Mouse (Mus musculus): Measurements from ENCODE around the gene Sde2. TPM values are rescaled to one million over a fixed set of nuclear protein-coding genes. Genes with fewer than 3 reads are reported as not detected.

Gene Sde2
- total and polyA plus RNA-seq, 3 experiments = 43.2 to 72.2 (median 51.6) TPM

DNA sequence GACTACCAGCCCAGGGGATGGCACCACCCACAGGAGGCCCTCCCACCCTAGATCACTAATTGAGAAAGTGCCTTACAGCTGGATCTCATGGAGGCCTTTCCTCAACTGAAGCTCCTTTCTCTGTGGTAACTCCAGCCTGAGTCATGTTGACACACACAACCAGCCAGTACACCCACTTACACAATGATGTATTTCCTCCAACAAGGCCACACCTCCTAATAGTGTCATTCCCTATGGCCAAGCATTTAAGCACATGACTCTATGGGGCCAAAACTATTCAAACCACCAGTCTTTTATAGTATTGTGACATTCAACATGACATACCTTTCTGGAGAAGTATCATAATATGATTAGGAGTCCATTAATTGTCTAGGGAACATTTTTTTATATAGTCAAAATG lies 7.8 kb downstream of the Sde2 start:
- Histone ChIP-seq H3K36me3 (replicated peaks) (peaks cover 94% of the 10 kb centered on the region), H3K27me3 (ENCODE audit: insufficient read depth, low read length) (no peaks in the 10 kb centered on the region), H3K4me1 (ENCODE audit: insufficient read depth, low read depth, low read length) (peaks cover 46% of the 10 kb centered on the region), H3K9me3 (replicated peaks) (no peaks in the 10 kb centered on the region), H3K4me3 (ENCODE audit: low read depth, low read length) (no peak overlapping the region)
- TF ChIP-seq CTCF (IDR thresholded peaks at IDR 0.05; ENCODE audit: low read depth, low read length) (no peak), GATA2 (IDR thresholded peaks at IDR 0.05; ENCODE audit: borderline replicate concordance, low read depth, low read length) (no peak), GATA1 (IDR thresholded peaks at IDR 0.05; ENCODE audit: borderline replicate concordance, low read length) (no peak), POLR2AphosphoS5 (IDR thresholded peaks at IDR 0.05; ENCODE audit: insufficient replicate concordance, low read depth, low read length) (no peak), TAL1 (conservative IDR thresholded peaks at IDR 0.05; ENCODE audit: low read depth, low read length) (no peak)
- ATAC-seq (ENCODE audit: extremely low read depth, insufficient number of reproducible peaks, low FRiP score, poor library complexity, severe bottlenecking) = no peak
- DNase-seq (ENCODE audit: low spot score) = no peak

DNA sequence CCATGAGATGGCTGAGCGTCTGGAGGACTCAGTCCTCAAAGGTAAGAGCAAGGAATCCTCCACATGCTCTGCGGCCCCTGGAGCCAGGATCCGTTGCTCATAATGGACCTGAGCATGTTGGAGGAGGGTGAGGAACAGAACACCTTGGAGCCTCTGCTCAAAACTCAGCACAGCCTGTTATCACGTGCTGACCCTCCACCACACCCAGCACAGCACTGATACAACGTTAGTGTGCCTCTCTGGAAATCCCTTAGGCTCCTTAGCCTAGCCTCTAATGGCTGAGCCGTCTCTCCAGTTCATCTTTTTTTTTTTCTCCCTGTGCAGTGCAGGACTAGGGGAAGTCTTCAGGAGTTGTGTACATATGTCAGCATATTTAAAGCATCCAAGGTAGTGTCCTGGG lies 9.1 kb downstream of the Sde2 start:
- Histone ChIP-seq H3K9me3 (replicated peaks) (no peaks in the 10 kb centered on the region), H3K27me3 (ENCODE audit: insufficient read depth, low read length) (no peaks in the 10 kb centered on the region), H3K36me3 (replicated peaks) (peaks cover 99% of the 10 kb centered on the region), H3K4me3 (ENCODE audit: low read depth, low read length) (no peak overlapping the region), H3K4me1 (ENCODE audit: insufficient read depth, low read depth, low read length) (peaks cover 48% of the 10 kb centered on the region)
- no peak for DNase-seq (ENCODE audit: low spot score)
- ATAC-seq (ENCODE audit: extremely low read depth, insufficient number of reproducible peaks, low FRiP score, poor library complexity, severe bottlenecking) = no peak
- no peak for TF ChIP-seq POLR2AphosphoS5 (IDR thresholded peaks at IDR 0.05; ENCODE audit: insufficient replicate concordance, low read depth, low read length)
- no peak for TF ChIP-seq GATA1 (IDR thresholded peaks at IDR 0.05; ENCODE audit: borderline replicate concordance, low read length)
- no peak for TF ChIP-seq CTCF (IDR thresholded peaks at IDR 0.05; ENCODE audit: low read depth, low read length)
- TF ChIP-seq TAL1 (conservative IDR thresholded peaks at IDR 0.05; ENCODE audit: low read depth, low read length) = no peak
- TF ChIP-seq GATA2 (IDR thresholded peaks at IDR 0.05; ENCODE audit: borderline replicate concordance, low read depth, low read length) = no peak

DNA sequence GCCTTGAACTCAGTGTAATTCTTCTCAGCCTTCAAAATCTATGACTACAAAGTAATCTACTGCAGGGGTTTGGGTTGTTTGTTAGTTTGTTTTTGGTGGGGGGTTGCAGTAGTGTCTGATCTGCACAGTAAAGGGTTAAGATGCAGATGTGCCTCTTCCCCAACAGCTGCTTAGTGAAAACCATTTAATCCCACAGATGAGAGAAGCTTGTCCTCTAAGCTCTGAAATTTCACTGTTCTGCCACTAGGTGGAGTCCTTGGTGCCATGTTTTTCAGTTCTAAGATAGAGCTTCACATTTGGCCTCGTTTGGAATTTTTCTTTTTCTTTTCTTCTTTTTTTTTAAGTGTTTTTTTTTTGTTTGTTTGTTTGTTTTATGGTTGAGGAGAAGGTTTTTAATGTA lies 12.7 kb downstream of the Sde2 start:
- Histone ChIP-seq H3K36me3 (replicated peaks) (peaks cover 99% of the 10 kb centered on the region), H3K4me3 (ENCODE audit: low read depth, low read length) (no peak overlapping the region), H3K4me1 (ENCODE audit: insufficient read depth, low read depth, low read length) (peaks cover 35% of the 10 kb centered on the region), H3K9me3 (replicated peaks) (no peaks in the 10 kb centered on the region), H3K27me3 (ENCODE audit: insufficient read depth, low read length) (no peaks in the 10 kb centered on the region)
- TF ChIP-seq POLR2AphosphoS5 (IDR thresholded peaks at IDR 0.05; ENCODE audit: insufficient replicate concordance, low read depth, low read length) (no peak), CTCF (IDR thresholded peaks at IDR 0.05; ENCODE audit: low read depth, low read length) (peak; percentile 62; the same call in 1 of the 2 replicates), GATA2 (IDR thresholded peaks at IDR 0.05; ENCODE audit: borderline replicate concordance, low read depth, low read length) (no peak), GATA1 (IDR thresholded peaks at IDR 0.05; ENCODE audit: borderline replicate concordance, low read length) (no peak)
- DNase-seq (ENCODE audit: low spot score) (peak; percentile 43), ATAC-seq (ENCODE audit: extremely low read depth, insufficient number of reproducible peaks, low FRiP score, poor library complexity, severe bottlenecking) (0 out of 2 replicates have a peak, but pooled peaks have one; percentile 28)

DNA sequence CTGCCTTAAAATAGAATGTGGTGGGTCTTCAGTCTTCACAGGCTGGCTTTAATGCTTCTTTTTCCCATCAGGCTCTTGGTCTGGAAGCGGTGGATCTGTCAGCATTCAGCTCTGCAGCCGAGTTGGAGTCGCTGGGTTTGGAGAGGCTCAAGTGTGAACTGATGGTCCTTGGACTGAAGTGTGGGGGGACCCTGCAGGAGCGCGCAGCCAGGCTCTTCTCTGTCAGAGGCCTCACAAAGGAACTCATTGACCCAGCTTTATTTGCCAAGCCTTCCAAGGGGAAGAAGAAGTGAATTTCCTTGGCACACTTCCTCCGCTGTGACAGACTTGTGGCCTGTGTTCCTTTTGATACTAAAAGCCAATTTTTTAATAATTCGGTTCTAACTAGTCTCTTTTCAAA lies 15.1 kb downstream of the Sde2 start:
- no peak overlapping the region for H3K4me3 ChIP-seq (ENCODE audit: low read depth, low read length)
- peaks cover 79% of the 10 kb centered on the region for H3K36me3 ChIP-seq (replicated peaks)
- no peaks in the 10 kb centered on the region for H3K27me3 ChIP-seq (ENCODE audit: insufficient read depth, low read length)
- ATAC-seq (ENCODE audit: extremely low read depth, insufficient number of reproducible peaks, low FRiP score, poor library complexity, severe bottlenecking) (no peak), DNase-seq (ENCODE audit: low spot score) (no peak)
- H3K9me3 ChIP-seq (replicated peaks) = no peaks in the 10 kb centered on the region
- peaks cover 29% of the 10 kb centered on the region for H3K4me1 ChIP-seq (ENCODE audit: insufficient read depth, low read depth, low read length)
- TF ChIP-seq GATA2 (IDR thresholded peaks at IDR 0.05; ENCODE audit: borderline replicate concordance, low read depth, low read length) (no peak), TAL1 (conservative IDR thresholded peaks at IDR 0.05; ENCODE audit: low read depth, low read length) (no peak), GATA1 (IDR thresholded peaks at IDR 0.05; ENCODE audit: borderline replicate concordance, low read length) (no peak), POLR2AphosphoS5 (IDR thresholded peaks at IDR 0.05; ENCODE audit: insufficient replicate concordance, low read depth, low read length) (no peak), CTCF (IDR thresholded peaks at IDR 0.05; ENCODE audit: low read depth, low read length) (no peak)

DNA sequence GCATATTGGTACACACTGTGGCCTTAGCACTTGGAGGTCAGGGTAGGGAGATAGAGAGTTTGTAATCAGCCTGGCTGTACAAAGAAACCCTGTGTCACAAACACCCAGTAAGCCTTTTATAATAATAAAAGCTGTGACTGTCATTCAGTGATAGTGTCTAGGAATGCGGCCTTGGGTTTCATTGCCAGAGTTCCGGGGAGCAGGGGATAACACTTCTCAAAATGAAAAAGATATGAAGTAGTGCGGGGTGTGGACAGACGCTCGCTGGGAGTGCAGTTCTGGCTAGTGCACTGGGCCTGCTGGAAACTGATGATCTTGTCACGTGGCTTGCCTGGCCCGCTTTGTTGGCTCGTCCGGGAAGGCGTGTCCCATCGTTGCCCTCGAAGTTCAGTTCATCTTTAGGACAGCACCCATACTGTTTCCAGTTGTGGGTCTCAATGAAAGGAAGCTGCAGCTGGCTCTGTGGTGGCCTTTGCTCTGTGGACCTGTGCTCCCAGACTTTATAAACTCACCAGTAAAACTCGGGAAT lies 19.3 kb downstream of the Sde2 start:
- H3K9me3 ChIP-seq (replicated peaks) = no peaks in the 10 kb centered on the region
- no peak overlapping the region for H3K4me3 ChIP-seq (ENCODE audit: low read depth, low read length)
- peaks cover 9% of the 10 kb centered on the region for H3K27me3 ChIP-seq (ENCODE audit: insufficient read depth, low read length)
- H3K36me3 ChIP-seq (replicated peaks) = peaks cover 38% of the 10 kb centered on the region
- no peak for ATAC-seq (ENCODE audit: extremely low read depth, insufficient number of reproducible peaks, low FRiP score, poor library complexity, severe bottlenecking)
- TF ChIP-seq TAL1 (conservative IDR thresholded peaks at IDR 0.05; ENCODE audit: low read depth, low read length) = no peak
- no peak for TF ChIP-seq CTCF (IDR thresholded peaks at IDR 0.05; ENCODE audit: low read depth, low read length)
- H3K4me1 ChIP-seq (ENCODE audit: insufficient read depth, low read depth, low read length) = peaks cover 8% of the 10 kb centered on the region; the same call in 1 of the 2 replicates
- DNase-seq (ENCODE audit: low spot score) = no peak

DNA sequence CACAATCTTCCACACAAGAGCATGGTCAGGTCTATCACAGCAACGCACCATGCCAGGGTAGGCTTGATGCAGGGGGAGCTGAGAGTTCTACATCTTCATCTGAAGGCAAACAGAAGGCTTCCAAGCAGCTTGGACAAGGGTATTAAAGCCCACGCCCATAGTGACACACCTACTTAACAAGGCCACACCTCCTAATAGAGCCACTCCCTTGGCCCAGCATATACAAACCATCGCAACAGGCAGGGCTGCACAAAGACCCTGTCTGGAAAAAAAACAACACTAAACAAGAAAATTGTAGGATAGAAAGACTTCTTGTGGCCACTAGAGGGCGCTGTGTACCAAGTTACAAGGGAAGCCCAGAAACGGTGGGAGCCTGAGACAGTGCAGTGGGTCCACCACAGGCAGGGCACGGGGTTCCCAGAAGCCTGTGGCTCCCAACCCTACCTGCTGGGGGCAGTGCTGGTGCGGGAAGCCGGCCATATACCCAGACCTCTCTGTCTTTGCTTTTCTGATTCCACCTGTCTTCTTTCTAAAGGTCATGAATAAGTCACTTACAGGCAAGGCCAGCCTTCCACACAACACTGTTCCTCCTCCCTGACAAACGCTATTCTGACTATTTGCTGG lies 23.0 kb downstream of the Sde2 start:
- Histone ChIP-seq H3K4me3 (ENCODE audit: low read depth, low read length) (no peak overlapping the region), H3K27me3 (ENCODE audit: insufficient read depth, low read length) (peaks cover 26% of the 10 kb centered on the region), H3K9me3 (replicated peaks) (no peaks in the 10 kb centered on the region), H3K36me3 (replicated peaks) (peaks cover 2% of the 10 kb centered on the region), H3K4me1 (ENCODE audit: insufficient read depth, low read depth, low read length) (peaks cover 5% of the 10 kb centered on the region; the same call in 1 of the 2 replicates)
- DNase-seq (ENCODE audit: low spot score) (peak; percentile 63), ATAC-seq (ENCODE audit: extremely low read depth, insufficient number of reproducible peaks, low FRiP score, poor library complexity, severe bottlenecking) (peak; percentile 66)
- TF ChIP-seq CTCF (IDR thresholded peaks at IDR 0.05; ENCODE audit: low read depth, low read length) (peak; percentile 59), TAL1 (conservative IDR thresholded peaks at IDR 0.05; ENCODE audit: low read depth, low read length) (no peak), GATA2 (IDR thresholded peaks at IDR 0.05; ENCODE audit: borderline replicate concordance, low read depth, low read length) (no peak), GATA1 (IDR thresholded peaks at IDR 0.05; ENCODE audit: borderline replicate concordance, low read length) (no peak)
